Mouse (Mus musculus) lung, postnatal 36 days (tissue): ENCODE data around the gene Rasgef1b.

ENCODE experiments used
- DNase-seq: peaks from one replicate; pipeline ENCODE4 v3.0.0; 2022; ENCODE audit warnings: mixed read lengths

Gene Rasgef1b

GRCm38 (mm10) chr5:99701811-99702210, 27.1 kb downstream of the Rasgef1b start:
- DNase-seq: no peak

- DNase-seq: no peak
Observed at GRCm38 (mm10) chr5:99694712-99695360, 34.0 kb downstream of the Rasgef1b start.

GRCm38 (mm10) chr5:99689909-99690308, 39.0 kb downstream of the Rasgef1b start:
- DNase-seq: no peak

- DNase-seq: no peak
Observed at GRCm38 (mm10) chr5:99687894-99688293, 41.0 kb downstream of the Rasgef1b start.

GRCm38 (mm10) chr5:99684023-99684422, 44.8 kb downstream of the Rasgef1b start:
- DNase-seq: no peak

GRCm38 (mm10) chr5:99669971-99670571, 58.8 kb downstream of the Rasgef1b start:
- DNase-seq: peak; percentile 25

- no peak for DNase-seq
Observed at GRCm38 (mm10) chr5:99656024-99656423, 72.8 kb downstream of the Rasgef1b start.

GRCm38 (mm10) chr5:99652931-99653330, 75.9 kb downstream of the Rasgef1b start:
- DNase-seq: no peak

- DNase-seq: no peak
Observed at GRCm38 (mm10) chr5:99641407-99641806, 87.5 kb downstream of the Rasgef1b start.

- DNase-seq: no peak
Observed at GRCm38 (mm10) chr5:99636575-99636974, 92.3 kb downstream of the Rasgef1b start.

GRCm38 (mm10) chr5:99634010-99634541, 94.8 kb downstream of the Rasgef1b start:
- DNase-seq: peak; percentile 8

GRCm38 (mm10) chr5:99633548-99633947, 95.3 kb downstream of the Rasgef1b start:
- no peak for DNase-seq

- no peak for DNase-seq
Observed at GRCm38 (mm10) chr5:99632649-99633310, 96.1 kb downstream of the Rasgef1b start.

- DNase-seq: peak; percentile 56
Observed at GRCm38 (mm10) chr5:99630087-99630486, 98.8 kb downstream of the Rasgef1b start.

- DNase-seq: no peak
Observed at GRCm38 (mm10) chr5:99625603-99626002, 103.3 kb downstream of the Rasgef1b start.

GRCm38 (mm10) chr5:99620771-99621170, 108.1 kb downstream of the Rasgef1b start:
- no peak for DNase-seq

- DNase-seq: no peak
Observed at GRCm38 (mm10) chr5:99617271-99617800, 111.5 kb downstream of the Rasgef1b start.

- no peak for DNase-seq
Observed at GRCm38 (mm10) chr5:99613321-99614118, 115.3 kb downstream of the Rasgef1b start.

GRCm38 (mm10) chr5:99607602-99608001, 121.3 kb downstream of the Rasgef1b start:
- DNase-seq: no peak

- no peak for DNase-seq
Observed at GRCm38 (mm10) chr5:99606164-99606858, 122.6 kb downstream of the Rasgef1b start.

GRCm38 (mm10) chr5:99602244-99603023, 126.4 kb downstream of the Rasgef1b start:
- DNase-seq: no peak
